Mouse (Mus musculus): ENCODE results near the gene Polh. TPM values are rescaled to one million over a fixed set of nuclear protein-coding genes. Genes with fewer than 3 reads are reported as not detected.
A peak's percentile ranks its signal among the peaks of the same experiment; 100 is the strongest.

The Polh gene
- polyA plus RNA-seq, 1 experiment = 18.4 TPM

- TF ChIP-seq CTCF (IDR thresholded peaks at IDR 0.05; ENCODE audit: borderline replicate concordance, control insufficient read depth, extremely low read depth, insufficient read depth, low read length, poor library complexity) = no peak
- no peak for TF ChIP-seq POLR2A (IDR thresholded peaks at IDR 0.05; ENCODE audit: control insufficient read depth, extremely low read depth, insufficient read depth, low read length, poor library complexity)
- Histone ChIP-seq H3K27ac (ENCODE audit: control insufficient read depth, insufficient read depth, low read length) (no peak overlapping the region), H3K4me3 (ENCODE audit: control insufficient read depth, insufficient read depth, low read length) (no peak overlapping the region), H3K27me3 (ENCODE audit: control insufficient read depth, insufficient read depth, low read length) (no peaks in the 10 kb centered on the region), H3K4me1 (replicated peaks; ENCODE audit: control insufficient read depth, insufficient read depth, low read length) (peaks cover 24% of the 10 kb centered on the region), H3K36me3 (ENCODE audit: control insufficient read depth, insufficient read depth, low read length) (peaks cover 36% of the 10 kb centered on the region)
- DNase-seq = no peak
- WGBS = 97% methylated on average over 10 of the region's 10 CpGs
These were observed 37.7 kb downstream of the Polh start for GRCm38 (mm10) chr17:46164791-46165190.

- H3K36me3 ChIP-seq (ENCODE audit: control insufficient read depth, insufficient read depth, low read length) = peaks cover 34% of the 10 kb centered on the region
- H3K4me1 ChIP-seq (replicated peaks; ENCODE audit: control insufficient read depth, insufficient read depth, low read length) = peaks cover 25% of the 10 kb centered on the region
- 94% methylated on average over 8 of the region's 8 CpGs for whole genome bisulfite sequencing
- TF ChIP-seq CTCF (IDR thresholded peaks at IDR 0.05; ENCODE audit: borderline replicate concordance, control insufficient read depth, extremely low read depth, insufficient read depth, low read length, poor library complexity) (no peak), POLR2A (IDR thresholded peaks at IDR 0.05; ENCODE audit: control insufficient read depth, extremely low read depth, insufficient read depth, low read length, poor library complexity) (no peak)
- no peak for DNase-seq
- no peak overlapping the region for H3K4me3 ChIP-seq (ENCODE audit: control insufficient read depth, insufficient read depth, low read length)
- no peaks in the 10 kb centered on the region for H3K27me3 ChIP-seq (ENCODE audit: control insufficient read depth, insufficient read depth, low read length)
- H3K27ac ChIP-seq (ENCODE audit: control insufficient read depth, insufficient read depth, low read length) = no peak overlapping the region
These were observed 38.1 kb downstream of the Polh start for GRCm38 (mm10) chr17:46164301-46164700.

GRCm38 (mm10) chr17:46162951-46163421, 39.5 kb downstream of the Polh start:
- DNase-seq = peak; percentile 75
- Histone ChIP-seq H3K4me3 (ENCODE audit: control insufficient read depth, insufficient read depth, low read length) (peak overlapping the region; percentile 43), H3K27ac (ENCODE audit: control insufficient read depth, insufficient read depth, low read length) (peak overlapping the region; percentile 91), H3K4me1 (replicated peaks; ENCODE audit: control insufficient read depth, insufficient read depth, low read length) (peaks cover 25% of the 10 kb centered on the region), H3K27me3 (ENCODE audit: control insufficient read depth, insufficient read depth, low read length) (no peaks in the 10 kb centered on the region), H3K36me3 (ENCODE audit: control insufficient read depth, insufficient read depth, low read length) (peaks cover 22% of the 10 kb centered on the region)
- 3% methylated on average over 9 of the region's 9 CpGs for WGBS
- TF ChIP-seq CTCF (IDR thresholded peaks at IDR 0.05; ENCODE audit: borderline replicate concordance, control insufficient read depth, extremely low read depth, insufficient read depth, low read length, poor library complexity) (no peak), POLR2A (IDR thresholded peaks at IDR 0.05; ENCODE audit: control insufficient read depth, extremely low read depth, insufficient read depth, low read length, poor library complexity) (no peak)

- no peak for DNase-seq
- peak overlapping the region; percentile 91 for H3K27ac ChIP-seq (ENCODE audit: control insufficient read depth, insufficient read depth, low read length)
- H3K36me3 ChIP-seq (ENCODE audit: control insufficient read depth, insufficient read depth, low read length) = peaks cover 17% of the 10 kb centered on the region
- WGBS = 26% methylated on average over 7 of the region's 7 CpGs
- H3K27me3 ChIP-seq (ENCODE audit: control insufficient read depth, insufficient read depth, low read length) = no peaks in the 10 kb centered on the region
- TF ChIP-seq POLR2A (IDR thresholded peaks at IDR 0.05; ENCODE audit: control insufficient read depth, extremely low read depth, insufficient read depth, low read length, poor library complexity) (no peak), CTCF (IDR thresholded peaks at IDR 0.05; ENCODE audit: borderline replicate concordance, control insufficient read depth, extremely low read depth, insufficient read depth, low read length, poor library complexity) (no peak)
- peak overlapping the region; percentile 43 for H3K4me3 ChIP-seq (ENCODE audit: control insufficient read depth, insufficient read depth, low read length)
- H3K4me1 ChIP-seq (replicated peaks; ENCODE audit: control insufficient read depth, insufficient read depth, low read length) = peaks cover 25% of the 10 kb centered on the region
These were observed 39.9 kb downstream of the Polh start for GRCm38 (mm10) chr17:46162551-46162950.

DNA sequence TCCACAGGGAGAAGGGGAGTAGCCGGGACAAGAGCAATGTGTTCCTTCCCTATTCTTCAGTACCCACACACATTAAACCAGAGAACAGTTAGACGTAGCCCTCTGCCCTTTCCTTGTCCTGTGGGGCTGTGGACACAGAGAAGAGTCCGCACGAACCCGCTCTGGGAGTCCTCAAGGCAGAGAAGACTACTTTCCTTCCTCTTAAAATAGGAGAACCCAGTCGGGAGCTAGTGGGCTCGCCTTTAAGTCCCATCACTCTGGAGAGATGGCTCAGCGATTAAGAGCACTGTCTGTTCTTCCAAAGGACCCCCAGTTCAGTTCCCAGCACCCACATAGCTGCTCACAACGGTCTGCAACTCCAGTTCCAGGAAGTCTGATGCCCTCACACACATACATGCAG, 40.7 kb downstream of the Polh start:
- 53% methylated on average over 9 of the region's 9 CpGs for WGBS
- no peak for DNase-seq
- peaks cover 16% of the 10 kb centered on the region; the same call in 1 of the 2 replicates for H3K36me3 ChIP-seq (ENCODE audit: control insufficient read depth, insufficient read depth, low read length)

DNA sequence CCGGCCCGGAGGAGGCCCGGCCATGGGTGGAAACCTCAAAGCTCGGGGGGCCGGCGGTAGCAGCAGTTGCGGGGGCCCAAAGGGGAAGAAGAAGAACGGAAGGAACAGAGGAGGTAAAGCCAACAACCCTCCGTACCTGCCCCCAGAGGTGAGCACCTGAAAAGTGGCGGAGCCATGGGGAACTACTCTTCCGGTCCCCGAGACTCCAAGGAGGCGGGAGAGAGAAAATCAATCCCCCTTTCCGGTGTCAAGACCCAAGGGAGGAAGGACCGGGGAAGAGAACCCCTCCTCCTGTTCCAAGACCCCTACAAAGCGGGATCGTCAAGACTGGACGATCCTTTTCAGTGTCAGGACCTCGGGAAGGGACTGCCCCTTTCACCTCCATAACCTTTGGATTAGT, 41.3 kb downstream of the Polh start:
- no peak for DNase-seq
- H3K36me3 ChIP-seq (ENCODE audit: control insufficient read depth, insufficient read depth, low read length) = peaks cover 13% of the 10 kb centered on the region; the same call in 1 of the 2 replicates
- peak overlapping the region; percentile 35 for H3K27ac ChIP-seq (ENCODE audit: control insufficient read depth, insufficient read depth, low read length)
- H3K4me1 ChIP-seq (replicated peaks; ENCODE audit: control insufficient read depth, insufficient read depth, low read length) = peaks cover 27% of the 10 kb centered on the region
- no peaks in the 10 kb centered on the region for H3K27me3 ChIP-seq (ENCODE audit: control insufficient read depth, insufficient read depth, low read length)
- H3K4me3 ChIP-seq (ENCODE audit: control insufficient read depth, insufficient read depth, low read length) = peak overlapping the region; percentile 66
- under 1% methylated on average over 19 of the region's 19 CpGs for WGBS
- no peak for TF ChIP-seq CTCF (IDR thresholded peaks at IDR 0.05; ENCODE audit: borderline replicate concordance, control insufficient read depth, extremely low read depth, insufficient read depth, low read length, poor library complexity)
- TF ChIP-seq POLR2A (IDR thresholded peaks at IDR 0.05; ENCODE audit: control insufficient read depth, extremely low read depth, insufficient read depth, low read length, poor library complexity) = no peak

More for the DNA sequence above, 40.7 kb downstream of the Polh start:
- H3K27me3 ChIP-seq (ENCODE audit: control insufficient read depth, insufficient read depth, low read length) = no peaks in the 10 kb centered on the region
- H3K4me1 ChIP-seq (replicated peaks; ENCODE audit: control insufficient read depth, insufficient read depth, low read length) = peaks cover 25% of the 10 kb centered on the region
- TF ChIP-seq POLR2A (IDR thresholded peaks at IDR 0.05; ENCODE audit: control insufficient read depth, extremely low read depth, insufficient read depth, low read length, poor library complexity) (no peak), CTCF (IDR thresholded peaks at IDR 0.05; ENCODE audit: borderline replicate concordance, control insufficient read depth, extremely low read depth, insufficient read depth, low read length, poor library complexity) (no peak)
- H3K27ac ChIP-seq (ENCODE audit: control insufficient read depth, insufficient read depth, low read length) = peak overlapping the region; percentile 35
- peak overlapping the region; percentile 66 for H3K4me3 ChIP-seq (ENCODE audit: control insufficient read depth, insufficient read depth, low read length)

DNA sequence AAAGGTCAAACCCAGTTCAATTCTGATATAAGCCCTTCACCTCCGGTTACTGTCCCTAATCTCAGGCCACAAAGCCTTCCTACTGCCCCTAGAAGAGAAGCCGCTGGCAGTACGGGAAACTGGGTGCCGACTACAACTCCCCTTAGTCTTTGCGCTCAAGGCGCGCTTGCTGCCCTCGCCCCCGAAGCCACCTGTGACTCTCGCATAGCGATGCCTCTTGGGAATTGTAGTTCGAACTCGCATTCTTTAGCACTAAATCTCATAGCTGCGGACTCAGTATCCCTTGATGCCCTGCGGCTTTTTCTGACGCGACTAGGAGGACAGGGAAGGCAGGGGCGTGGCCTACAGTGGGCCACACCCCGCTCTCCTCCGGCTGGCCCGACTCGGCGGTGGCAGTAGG, 41.8 kb downstream of the Polh start, which contains the start of gene Gtpbp2:
Gene Gtpbp2, plus strand, starts transcription at position 347 of the 400 bp plus-strand sequence.
- 0% methylated on average over 23 of the region's 23 CpGs for WGBS
- H3K4me1 ChIP-seq (replicated peaks; ENCODE audit: control insufficient read depth, insufficient read depth, low read length) = peaks cover 28% of the 10 kb centered on the region

More for the DNA sequence above, 41.8 kb downstream of the Polh start, which contains the start of gene Gtpbp2:
- peak within 1 kb of the TSS; percentile 66 for H3K4me3 ChIP-seq (ENCODE audit: control insufficient read depth, insufficient read depth, low read length)
- DNase-seq = peak; percentile 97
- no peaks in the 10 kb centered on the region for H3K27me3 ChIP-seq (ENCODE audit: control insufficient read depth, insufficient read depth, low read length)
- H3K36me3 ChIP-seq (ENCODE audit: control insufficient read depth, insufficient read depth, low read length) = peaks cover 9% of the 10 kb centered on the region; the same call in 1 of the 2 replicates
- peak within 1 kb of the TSS; percentile 89 for H3K27ac ChIP-seq (ENCODE audit: control insufficient read depth, insufficient read depth, low read length)
- TF ChIP-seq CTCF (IDR thresholded peaks at IDR 0.05; ENCODE audit: borderline replicate concordance, control insufficient read depth, extremely low read depth, insufficient read depth, low read length, poor library complexity) (no peak), POLR2A (IDR thresholded peaks at IDR 0.05; ENCODE audit: control insufficient read depth, extremely low read depth, insufficient read depth, low read length, poor library complexity) (peak; percentile 61; the same call in 1 of the 2 replicates)

Measured in thymus, adult 2 months (tissue).